In the genomic region with DNA sequence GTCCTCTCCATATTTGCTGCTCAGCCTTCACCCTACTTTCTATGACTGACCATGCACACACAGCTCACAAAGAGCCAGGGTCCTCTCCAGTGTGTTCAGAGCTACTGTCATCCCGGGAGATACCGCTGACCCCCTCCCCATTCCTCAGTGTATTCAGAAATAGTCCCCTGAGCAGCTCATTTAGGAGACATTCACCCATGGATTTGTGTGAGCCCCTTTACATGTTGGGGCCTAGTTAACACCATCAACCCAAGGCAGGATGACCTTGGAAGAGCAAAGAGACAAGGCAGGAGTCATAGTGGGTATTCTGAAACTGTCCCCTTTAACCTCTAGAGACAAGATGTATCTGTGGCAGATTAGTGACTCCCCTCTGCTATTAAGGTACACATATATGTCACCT, we compare ENCODE assay signal across 8 mouse cellular contexts.
A peak's percentile ranks its signal among the peaks of the same experiment; 100 is the strongest.
DNase-seq lines count a peak whose midpoint lies in the region; ATAC-seq and TF ChIP-seq lines count a peak whose summit lies in the region.

No protein-coding gene starts in this region.

- peak overlapping the region; percentile 73 for H3K27ac ChIP-seq in heart, embryonic 13.5 days (replicated peaks)
- peak overlapping the region; percentile 75; the same call in 1 of the 2 replicates for H3K27ac ChIP-seq in midbrain, embryonic 10.5 days (replicated peaks)
- H3K27ac ChIP-seq in midbrain, embryonic 11.5 days (ENCODE audit: low read depth, low read length): no peak overlapping the region
- peak overlapping the region; percentile 41; the same call in 1 of the 2 replicates for H3K27ac ChIP-seq in intestine, postnatal 0 days (ENCODE audit: low read depth, low read length)
- H3K27ac ChIP-seq in stomach, embryonic 16.5 days (ENCODE audit: low read length): peak overlapping the region; percentile 74

- H3K36me3 ChIP-seq in heart, embryonic 13.5 days: no peaks in the 10 kb centered on the region
- no peaks in the 10 kb centered on the region for H3K36me3 ChIP-seq in midbrain, embryonic 10.5 days
- no peaks in the 10 kb centered on the region for H3K36me3 ChIP-seq in midbrain, embryonic 11.5 days (ENCODE audit: control insufficient read depth, insufficient read depth, low read length)
- no peaks in the 10 kb centered on the region for H3K36me3 ChIP-seq in intestine, postnatal 0 days (ENCODE audit: control insufficient read depth, insufficient read depth)
- H3K36me3 ChIP-seq in stomach, embryonic 16.5 days (ENCODE audit: control insufficient read depth, insufficient read depth, low read length): no peaks in the 10 kb centered on the region

- ATAC-seq in heart, embryonic 13.5 days (ENCODE audit: extremely low read depth, insufficient number of reproducible peaks, low FRiP score, low TSS enrichment): no peak
- no peak for ATAC-seq in midbrain, embryonic 11.5 days (ENCODE audit: low FRiP score)
- no peak for ATAC-seq in intestine, postnatal 0 days
- no peak for ATAC-seq in stomach, embryonic 16.5 days (ENCODE audit: insufficient read depth, low FRiP score)

- no peaks in the 10 kb centered on the region for H3K27me3 ChIP-seq in heart, embryonic 13.5 days (replicated peaks)
- H3K27me3 ChIP-seq in midbrain, embryonic 10.5 days (ENCODE audit: low read depth, poor library complexity, severe bottlenecking): no peaks in the 10 kb centered on the region
- H3K27me3 ChIP-seq in midbrain, embryonic 11.5 days (ENCODE audit: control insufficient read depth, insufficient read depth, low read length): no peaks in the 10 kb centered on the region
- H3K27me3 ChIP-seq in intestine, postnatal 0 days (replicated peaks; ENCODE audit: control insufficient read depth, insufficient read depth, low read length): no peaks in the 10 kb centered on the region
- no peaks in the 10 kb centered on the region for H3K27me3 ChIP-seq in stomach, embryonic 16.5 days (ENCODE audit: control insufficient read depth, insufficient read depth, low read length)

- TF ChIP-seq CTCF in intestine, postnatal 0 days (IDR thresholded peaks at IDR 0.05; ENCODE audit: low read depth): no peak

- 74% methylated on average over 2 of the region's 2 CpGs for WGBS in heart, embryonic 13.5 days
- 91% methylated on average over 2 of the region's 2 CpGs for WGBS in midbrain, embryonic 10.5 days
- 93% methylated on average over 2 of the region's 2 CpGs for WGBS in midbrain, embryonic 11.5 days
- 90% methylated on average over 2 of the region's 2 CpGs for WGBS in intestine, postnatal 0 days
- WGBS in stomach, embryonic 16.5 days: 82% methylated on average over 2 of the region's 2 CpGs

- H3K4me2 ChIP-seq in heart, embryonic 13.5 days: no peak overlapping the region
- H3K4me2 ChIP-seq in midbrain, embryonic 11.5 days: no peak overlapping the region
- H3K4me2 ChIP-seq in intestine, postnatal 0 days (replicated peaks; ENCODE audit: low read depth): no peak overlapping the region
- no peak overlapping the region for H3K4me2 ChIP-seq in stomach, embryonic 16.5 days (ENCODE audit: low read depth, low read length)

- no peak overlapping the region for H3K9ac ChIP-seq in heart, embryonic 13.5 days
- no peak overlapping the region for H3K9ac ChIP-seq in midbrain, embryonic 11.5 days (ENCODE audit: low read length)
- H3K9ac ChIP-seq in intestine, postnatal 0 days (ENCODE audit: low read depth, low read length): no peak overlapping the region
- H3K9ac ChIP-seq in stomach, embryonic 16.5 days (ENCODE audit: low read length): no peak overlapping the region

- no peak for DNase-seq in heart, adult 8-10 months (ENCODE audit: low spot score)
- no peak for DNase-seq in midbrain, embryonic 10.5 days (ENCODE audit: low spot score)
- no peak for DNase-seq in midbrain, embryonic 11.5 days (ENCODE audit: low spot score, missing footprints)
- DNase-seq in urinary bladder, adult 2 months (ENCODE audit: low spot score): no peak
- DNase-seq in gastrocnemius, postnatal 10 days: no peak

- no peak overlapping the region for H3K4me3 ChIP-seq in heart, embryonic 13.5 days
- H3K4me3 ChIP-seq in midbrain, embryonic 10.5 days: no peak overlapping the region
- H3K4me3 ChIP-seq in midbrain, embryonic 11.5 days (ENCODE audit: low read depth, low read length): no peak overlapping the region
- H3K4me3 ChIP-seq in intestine, postnatal 0 days (ENCODE audit: low read depth, low read length): no peak overlapping the region
- H3K4me3 ChIP-seq in stomach, embryonic 16.5 days (replicated peaks; ENCODE audit: low read length): no peak overlapping the region

- no peaks in the 10 kb centered on the region for H3K9me3 ChIP-seq in heart, embryonic 13.5 days
- no peaks in the 10 kb centered on the region for H3K9me3 ChIP-seq in midbrain, embryonic 10.5 days (replicated peaks)
- H3K9me3 ChIP-seq in midbrain, embryonic 11.5 days (ENCODE audit: control insufficient read depth, low read length): no peaks in the 10 kb centered on the region
- H3K9me3 ChIP-seq in intestine, postnatal 0 days (ENCODE audit: control insufficient read depth): no peaks in the 10 kb centered on the region
- H3K9me3 ChIP-seq in stomach, embryonic 16.5 days (replicated peaks; ENCODE audit: control insufficient read depth, low read length): no peaks in the 10 kb centered on the region

- peaks cover 37% of the 10 kb centered on the region for H3K4me1 ChIP-seq in heart, embryonic 13.5 days
- peaks cover 12% of the 10 kb centered on the region for H3K4me1 ChIP-seq in midbrain, embryonic 10.5 days
- peaks cover 3% of the 10 kb centered on the region; the same call in 1 of the 2 replicates for H3K4me1 ChIP-seq in midbrain, embryonic 11.5 days (ENCODE audit: control insufficient read depth, insufficient read depth, low read length)
- 0 out of 2 replicates have a peak, but pooled peaks cover 4% of the 10 kb centered on the region for H3K4me1 ChIP-seq in intestine, postnatal 0 days (replicated peaks; ENCODE audit: control insufficient read depth, insufficient read depth, low read length)
- H3K4me1 ChIP-seq in stomach, embryonic 16.5 days (ENCODE audit: control insufficient read depth, insufficient read depth, low read length): peaks cover 6% of the 10 kb centered on the region; the same call in 1 of the 2 replicates
